Mouse (Mus musculus): ENCODE results near the gene Smad3. TPM values are rescaled to one million over a fixed set of nuclear protein-coding genes. Genes with fewer than 3 reads are reported as not detected.
A peak's percentile ranks its signal among the peaks of the same experiment; 100 is the strongest.

Gene Smad3
- total RNA-seq, 2 experiments from 2014 or later, result 13.2 to 14.8 TPM

DNA sequence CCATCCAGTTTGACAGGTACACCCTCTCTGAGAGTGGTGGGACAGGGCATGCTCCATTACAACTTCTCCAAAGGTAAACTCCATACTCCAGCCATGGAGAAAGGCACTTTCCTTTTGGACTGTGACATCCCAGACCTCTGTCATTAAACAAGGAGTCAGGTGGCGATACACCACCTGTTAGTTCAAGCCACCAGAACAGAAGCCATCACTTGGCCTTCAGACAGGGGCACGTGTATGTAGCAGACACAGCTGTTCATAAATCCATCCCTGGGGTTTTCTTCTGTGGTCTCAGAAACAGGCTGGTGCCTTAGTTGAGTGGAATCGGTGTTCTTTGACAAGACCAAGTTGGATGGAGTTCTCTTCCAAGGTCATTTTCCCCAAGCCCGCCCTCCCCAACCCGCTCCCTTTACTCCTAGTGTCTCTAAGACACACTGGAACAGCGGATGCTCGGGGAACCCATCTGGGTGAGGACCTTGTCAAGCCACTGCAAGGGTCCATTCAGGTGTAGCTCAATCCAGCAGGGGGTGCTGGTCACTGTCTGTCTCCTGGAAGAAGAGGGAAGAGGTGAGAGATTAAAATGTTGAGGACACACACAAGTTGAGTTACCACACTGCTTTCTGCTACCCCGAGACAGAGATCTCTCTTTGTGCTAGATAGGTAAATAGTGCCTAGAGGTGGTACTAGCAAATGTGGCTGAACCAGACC, 107.8 kb downstream of the Smad3 start:
- DNase-seq, result peak in 1 of 2 experiments; percentile 59
- intact Hi-C loops (cut with DNase I), result loop anchor here (1.0 to 2.0 kb wide), 2 partner anchors 57 to 194 kb away; no protein-coding TSS in a partner anchor

DNA sequence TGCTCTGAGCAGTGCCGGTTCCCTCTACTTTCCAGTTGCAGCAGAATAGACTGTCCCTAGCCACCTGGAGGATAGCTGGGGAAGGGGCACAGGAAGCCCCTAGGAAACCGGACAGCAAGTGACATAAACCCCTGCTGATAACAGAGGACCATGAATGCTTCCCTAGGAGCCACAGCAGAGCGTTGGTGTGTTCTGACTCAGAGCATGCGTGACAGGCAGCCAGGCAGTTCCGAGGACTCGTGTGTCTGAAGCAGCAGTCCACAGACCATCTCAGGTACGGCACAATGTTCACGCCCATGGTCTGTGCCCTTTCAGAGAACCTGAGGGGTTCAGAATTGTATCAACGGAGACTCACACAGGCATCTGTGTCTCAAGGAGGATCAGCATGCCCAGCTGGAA, 109.3 kb downstream of the Smad3 start:
- no peak for DNase-seq
- intact Hi-C loops (cut with DNase I), result no loop called here

DNA sequence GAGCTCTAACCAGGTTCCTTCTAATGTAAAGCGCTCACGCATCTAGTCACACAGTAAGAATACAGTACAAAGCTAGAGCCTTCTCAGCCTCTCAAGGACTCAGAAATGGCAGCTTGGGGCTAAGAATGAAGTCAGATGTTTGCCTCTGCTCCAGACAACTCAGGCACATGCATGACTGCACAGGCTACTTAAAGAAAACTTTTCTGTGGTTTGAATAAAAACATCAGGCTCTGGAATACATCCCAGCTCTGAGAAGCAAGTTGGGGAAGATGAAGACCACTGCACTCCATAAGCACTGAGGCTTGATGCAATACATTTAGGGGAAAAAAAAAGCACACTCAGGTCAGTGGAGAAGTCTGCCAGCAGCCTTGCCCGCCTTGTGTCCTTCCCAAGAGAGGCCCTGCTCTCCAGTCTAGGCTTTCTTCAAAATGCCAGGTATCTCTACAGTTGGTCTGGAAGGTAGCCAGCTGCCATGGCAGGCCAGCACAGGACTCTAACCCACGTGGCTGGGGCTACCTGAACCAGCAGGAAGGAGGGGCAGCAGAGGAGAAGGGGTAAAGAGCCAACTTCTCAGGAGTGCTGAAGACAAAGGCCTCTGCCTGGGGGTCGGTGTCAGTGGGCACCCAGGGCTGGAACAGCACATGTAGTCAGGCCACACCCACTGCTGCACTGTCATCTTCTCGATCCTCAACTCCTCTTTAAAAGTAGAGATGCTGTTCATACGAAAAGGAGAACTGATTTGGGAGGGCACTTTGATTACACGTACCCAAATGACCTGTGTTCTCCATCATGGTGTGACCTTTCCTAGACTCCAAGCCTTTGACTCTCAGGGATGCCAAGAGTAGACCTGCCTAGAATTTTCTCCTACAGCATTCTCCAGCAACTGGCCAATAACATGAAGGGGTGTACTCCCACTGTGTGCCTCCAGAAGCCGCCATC, 109.9 kb downstream of the Smad3 start:
- DNase-seq, result no peak
- intact Hi-C loops (cut with DNase I), result no loop called here

DNA sequence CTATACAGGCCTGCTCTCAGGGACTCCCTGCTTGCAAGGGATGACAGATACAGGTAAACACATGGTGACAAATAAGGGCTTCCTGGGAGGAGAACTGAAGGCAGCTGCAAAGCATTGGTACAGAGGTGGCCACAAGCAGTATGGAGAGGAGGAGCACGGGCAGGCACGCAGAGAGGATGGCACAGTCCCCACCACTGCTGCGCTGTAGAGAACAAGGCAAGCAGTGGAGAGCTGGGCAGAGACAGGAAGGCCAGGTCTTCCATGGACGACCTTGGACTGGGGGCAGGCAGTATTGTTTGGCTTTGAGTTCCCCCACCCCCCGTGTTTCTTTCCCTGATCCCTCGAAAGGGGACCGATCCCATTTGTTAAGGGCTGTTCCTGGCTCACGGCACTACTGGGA, 112.7 kb downstream of the Smad3 start:
- DNase-seq, result no peak
- intact Hi-C loops (cut with DNase I), result no loop called here

DNA sequence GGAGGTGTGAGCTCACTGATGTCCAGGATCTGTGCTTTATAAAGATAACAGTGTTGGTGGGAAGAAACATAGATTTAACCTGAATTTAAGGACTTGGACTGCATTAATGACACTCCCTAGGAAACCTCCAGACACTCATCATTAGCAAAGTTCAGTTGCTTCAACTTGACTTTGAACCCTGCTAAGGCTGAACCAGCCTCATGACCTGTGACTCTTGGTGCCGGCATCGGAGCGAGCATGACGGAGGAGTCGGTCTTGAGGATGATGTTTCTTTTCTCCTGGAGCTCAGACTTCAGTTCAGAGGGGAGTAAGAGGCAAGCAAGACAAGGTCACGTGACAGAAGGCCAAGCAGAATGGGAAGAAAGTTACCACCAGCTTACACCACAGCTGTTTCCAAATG, 113.8 kb downstream of the Smad3 start:
- DNase-seq, result no peak
- intact Hi-C loops (cut with DNase I), result no loop called here

DNA sequence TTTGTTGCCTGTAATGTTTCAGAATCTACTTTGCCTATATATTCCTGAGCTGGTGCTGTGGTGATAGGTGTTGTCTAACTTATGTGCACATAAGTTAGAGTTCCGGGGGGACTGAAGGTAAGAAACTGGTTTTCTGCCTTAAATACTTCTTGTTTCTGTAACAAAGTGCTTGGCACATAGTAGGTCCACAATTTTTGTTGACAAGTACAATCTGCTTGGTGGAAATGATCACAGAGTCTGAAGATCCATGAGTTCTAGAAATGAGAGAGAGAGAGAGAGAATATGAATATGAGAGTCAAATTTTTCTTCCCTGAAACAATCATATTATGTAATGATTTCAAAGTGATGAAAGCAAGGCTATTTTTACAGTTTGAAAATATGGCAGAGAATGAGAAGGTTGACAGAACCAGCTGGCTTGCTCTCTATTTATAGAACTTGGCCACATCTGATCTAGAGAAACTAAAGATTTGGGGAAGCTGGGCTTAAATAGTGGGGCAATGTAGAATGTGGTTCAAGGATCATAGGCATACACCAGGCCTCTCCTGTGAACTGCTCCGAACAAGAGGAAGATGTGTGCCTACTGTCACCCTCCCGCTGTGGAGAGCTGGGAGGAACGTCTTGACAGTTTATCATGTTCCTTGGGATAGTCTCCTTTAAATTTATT, 115.7 kb downstream of the Smad3 start:
- intact Hi-C loops (cut with DNase I), result no loop called here
- no peak for DNase-seq

DNA sequence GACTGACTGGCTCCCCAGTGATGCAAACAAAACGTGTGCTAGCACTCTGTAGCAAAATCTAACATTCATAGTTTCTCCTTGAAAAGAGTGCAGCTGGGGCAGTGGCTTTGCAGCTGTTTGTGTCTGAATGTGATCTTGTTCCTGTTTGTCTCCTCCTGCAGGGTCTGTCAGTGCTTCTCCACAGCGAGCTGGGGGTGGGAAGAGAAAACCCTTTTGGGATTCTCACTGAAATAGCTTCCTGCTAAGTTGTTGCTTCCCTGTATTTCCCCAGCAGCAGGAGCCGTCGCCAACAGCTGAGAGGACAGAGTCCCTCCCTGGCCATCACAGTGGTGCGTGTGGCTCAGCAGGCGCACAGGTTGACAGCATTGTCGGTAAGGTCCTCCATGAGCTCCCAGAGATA, 121.7 kb downstream of the Smad3 start:
- intact Hi-C loops (cut with DNase I), result no loop called here
- DNase-seq, result no peak

DNA sequence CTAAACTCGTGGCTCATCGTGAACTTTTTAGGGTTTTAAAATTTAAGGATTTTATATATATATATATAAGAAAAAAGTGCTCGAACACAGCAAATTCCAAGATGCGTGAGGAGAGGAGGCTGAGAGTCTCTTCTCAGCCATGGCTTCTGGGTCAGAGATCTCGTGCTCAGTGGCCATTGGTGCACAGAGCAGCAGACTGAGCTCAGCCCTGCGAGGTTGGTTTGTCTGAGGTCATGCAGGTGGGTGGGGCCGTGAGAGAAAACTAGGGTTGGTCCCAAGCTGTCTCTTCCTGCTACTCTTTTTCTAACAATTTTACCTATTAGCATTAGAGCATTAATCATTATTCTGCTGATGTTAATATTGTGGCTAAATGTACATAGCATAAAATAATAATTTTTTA, 124.5 kb downstream of the Smad3 start:
- no peak for DNase-seq
- intact Hi-C loops (cut with DNase I), result loop anchor here (5.0 kb wide), 1 partner anchor 209 kb away; no protein-coding TSS in a partner anchor

DNA sequence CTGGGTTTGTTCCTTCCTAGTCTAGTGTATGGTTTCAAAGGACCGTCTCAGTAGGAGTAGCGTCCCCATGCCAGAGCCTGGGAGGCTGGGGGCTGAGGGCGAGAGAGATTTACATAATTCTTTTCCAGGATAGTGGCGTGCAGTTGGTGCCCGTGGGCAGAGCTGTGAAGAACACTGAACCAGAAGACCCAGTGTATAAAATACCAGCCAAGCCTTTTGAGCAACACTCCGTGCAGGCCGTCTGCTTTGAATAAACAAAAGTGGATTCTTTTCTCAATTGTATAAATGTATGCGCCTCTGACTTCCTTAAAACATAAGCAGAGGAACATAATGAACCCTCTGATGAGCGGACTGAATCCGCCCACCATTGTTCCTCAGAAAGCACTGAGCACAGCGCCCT, 124.9 kb downstream of the Smad3 start:
- intact Hi-C loops (cut with DNase I), result loop anchor here (5.0 kb wide), 1 partner anchor 209 kb away; no protein-coding TSS in a partner anchor
- no peak for DNase-seq

DNA sequence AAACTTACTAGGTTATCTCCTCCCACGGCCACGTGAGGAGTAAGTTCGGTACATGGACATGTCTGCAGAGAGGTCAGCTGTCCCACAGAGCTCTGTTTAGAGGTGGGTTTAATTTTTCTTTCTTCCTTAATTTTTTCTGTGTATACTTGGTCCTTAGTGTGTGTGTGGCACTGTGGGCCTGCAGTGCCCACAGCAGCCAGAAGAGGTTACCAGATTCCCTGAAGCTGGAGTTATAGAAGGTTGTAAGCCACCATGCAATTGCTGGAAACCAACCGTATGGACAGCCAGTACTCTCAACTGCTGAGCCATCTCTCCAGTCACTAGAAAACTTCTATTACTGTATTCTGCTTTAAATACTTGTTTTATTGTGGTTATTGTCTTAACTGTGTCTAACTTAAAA, 125.7 kb downstream of the Smad3 start:
- intact Hi-C loops (cut with DNase I), result loop anchor here (5.0 kb wide), 1 partner anchor 210 kb away; no protein-coding TSS in a partner anchor
- DNase-seq, result no peak

DNA sequence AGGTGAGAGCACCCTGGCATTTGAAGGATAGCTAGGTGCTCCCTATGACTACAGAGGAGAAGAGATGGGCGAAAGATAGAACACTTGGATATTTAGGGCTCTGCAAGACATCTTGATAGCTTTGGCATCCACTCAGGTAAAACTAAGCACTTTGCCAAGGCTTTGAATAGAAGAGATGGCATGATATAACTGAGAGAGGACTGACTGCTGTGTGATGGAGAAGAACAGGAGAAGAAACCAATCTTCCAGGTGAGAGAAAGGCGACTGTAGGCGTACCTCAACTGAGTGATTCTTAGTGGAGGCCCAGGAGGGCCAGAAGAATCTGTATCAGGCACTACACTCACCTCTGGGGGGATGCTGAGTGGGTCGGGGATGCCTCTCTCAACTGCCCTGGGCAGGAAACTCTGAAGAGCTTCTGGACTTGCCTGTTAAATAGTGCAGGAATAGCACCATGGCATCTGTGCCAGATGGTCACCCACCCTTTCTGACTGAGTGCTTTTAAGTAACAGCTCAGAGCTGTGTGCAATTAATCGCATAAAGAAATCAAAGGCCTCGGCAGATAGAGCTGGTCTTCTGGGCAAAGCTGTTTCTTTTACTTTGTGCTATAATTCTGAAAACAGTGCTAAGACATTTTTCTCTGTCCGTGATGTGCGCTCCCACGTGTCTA, 132.6 kb downstream of the Smad3 start:
- DNase-seq, result no peak
- intact Hi-C loops (cut with DNase I), result no loop called here

DNA sequence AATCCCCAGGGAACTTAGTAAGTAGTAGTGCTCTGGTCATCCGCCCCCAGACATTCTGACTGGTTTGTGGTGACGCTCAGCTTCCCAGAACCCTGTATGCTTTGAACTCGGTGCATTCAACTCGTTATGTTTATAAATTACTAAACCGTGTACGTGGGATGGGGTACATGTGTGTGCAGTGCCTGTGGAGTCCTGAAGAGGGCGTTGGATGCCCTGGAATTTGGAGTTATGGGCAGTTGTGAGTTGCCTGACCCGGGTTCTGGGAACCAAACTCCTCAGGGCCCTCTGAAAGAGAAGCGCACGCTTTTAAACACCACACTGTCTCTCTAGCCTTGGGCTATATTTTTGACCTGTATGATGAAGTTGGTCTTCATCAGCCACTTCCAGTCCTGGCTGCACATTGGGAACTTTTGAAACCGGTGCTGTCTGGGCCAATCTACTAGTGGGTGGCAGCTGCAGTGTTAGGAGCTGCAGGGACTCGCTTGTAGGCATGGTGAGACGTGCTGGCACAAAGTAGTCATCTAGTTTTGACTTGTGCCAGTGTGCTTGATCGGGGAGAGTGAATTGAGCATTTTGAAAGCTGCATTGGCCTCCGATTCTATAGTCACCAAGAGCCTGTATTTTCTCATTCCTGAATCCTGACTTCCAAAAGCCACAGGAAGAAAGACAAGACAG, 133.8 kb downstream of the Smad3 start:
- intact Hi-C loops (cut with DNase I), result no loop called here
- no peak for DNase-seq

DNA sequence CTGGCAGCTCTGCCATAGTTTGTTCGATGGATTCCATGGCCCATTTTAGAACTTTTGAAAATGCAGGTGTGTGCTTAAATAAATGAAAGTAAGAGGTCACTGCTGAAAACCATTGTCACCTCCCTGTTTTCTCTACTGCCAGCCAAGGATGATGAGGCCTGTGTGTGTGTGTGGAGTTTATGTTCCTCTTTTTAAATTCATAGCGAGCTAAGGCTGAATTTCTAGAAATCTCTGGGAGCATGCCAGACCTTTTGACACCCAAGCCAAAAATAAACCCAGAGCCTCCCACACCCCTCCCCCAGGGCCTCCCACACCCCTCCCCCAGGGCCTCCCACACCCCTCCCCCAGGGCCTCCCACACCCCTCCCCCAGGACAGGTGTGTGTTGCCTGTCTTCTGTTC, 139.8 kb downstream of the Smad3 start:
- DNase-seq, result no peak
- intact Hi-C loops (cut with DNase I), result no loop called here

DNA sequence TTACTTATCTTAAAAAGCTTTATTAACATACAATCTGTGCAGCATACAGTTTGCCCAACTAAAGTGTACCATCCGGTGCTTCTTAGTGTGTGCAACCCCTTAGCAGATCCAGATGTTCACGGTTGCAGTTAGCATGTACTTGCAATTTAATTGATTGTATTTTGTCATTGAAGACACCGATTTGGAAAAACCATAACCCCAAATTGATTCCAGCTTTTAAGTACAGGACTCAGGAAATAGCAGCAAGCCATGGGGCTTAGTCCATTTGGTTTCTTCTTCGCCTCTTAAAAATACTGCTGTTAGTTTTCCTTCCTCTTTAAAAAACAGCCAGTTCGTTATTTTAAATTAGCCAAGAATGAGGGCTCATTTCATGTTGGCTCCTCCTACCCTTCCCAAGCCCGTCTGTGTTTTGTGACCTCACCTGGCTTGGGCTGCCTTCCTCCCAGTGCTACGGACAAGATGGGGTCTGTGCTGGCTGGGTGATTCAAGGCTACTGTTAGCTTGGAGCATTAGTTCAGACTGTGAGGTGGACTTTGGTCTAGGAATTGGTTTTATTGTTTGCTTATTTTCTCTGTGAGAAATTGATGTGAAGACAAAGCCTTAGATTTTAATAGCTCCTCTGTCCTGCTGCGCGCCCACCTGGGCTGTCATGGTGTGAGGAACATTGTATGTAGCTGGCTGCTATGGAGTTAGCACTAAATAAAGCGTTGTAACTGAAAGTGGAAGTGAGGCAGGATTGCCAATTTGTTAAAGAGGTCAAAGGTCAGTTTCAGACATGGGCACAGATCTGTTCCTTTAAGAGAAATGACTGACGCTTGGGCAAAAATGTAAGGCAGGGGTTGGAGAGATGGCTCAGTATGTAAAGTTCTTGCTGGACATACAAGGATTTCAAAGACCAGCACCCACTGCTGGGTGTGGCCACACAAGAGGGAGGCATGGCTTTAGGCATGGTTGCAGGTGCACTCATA, 143.5 kb downstream of the Smad3 start:
- no peak for DNase-seq
- intact Hi-C loops (cut with DNase I), result loop anchor here (5.0 kb wide), 1 partner anchor 477 kb away; no protein-coding TSS in a partner anchor

DNA sequence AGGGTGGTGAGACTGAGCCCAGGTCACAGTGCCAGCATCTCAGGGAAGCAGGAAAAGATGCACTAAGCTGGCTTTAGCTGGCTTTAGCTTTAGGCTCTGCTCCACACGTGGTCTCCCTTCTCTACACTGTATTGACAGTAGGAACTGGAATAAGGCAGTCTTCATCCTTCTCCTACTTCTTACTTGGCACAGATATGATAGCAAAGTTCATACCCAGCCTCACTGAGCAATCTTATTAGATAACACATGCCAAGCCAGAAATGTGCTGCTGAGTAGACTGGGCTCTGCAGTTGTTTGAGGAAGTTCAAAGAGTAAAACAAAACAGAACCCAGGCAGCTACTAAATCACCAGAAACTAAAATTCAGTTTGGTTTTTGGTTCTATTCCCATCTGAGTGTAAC, 144.2 kb downstream of the Smad3 start:
- DNase-seq, result no peak
- intact Hi-C loops (cut with DNase I), result loop anchor here (5.0 kb wide), 1 partner anchor 476 kb away; no protein-coding TSS in a partner anchor

DNA sequence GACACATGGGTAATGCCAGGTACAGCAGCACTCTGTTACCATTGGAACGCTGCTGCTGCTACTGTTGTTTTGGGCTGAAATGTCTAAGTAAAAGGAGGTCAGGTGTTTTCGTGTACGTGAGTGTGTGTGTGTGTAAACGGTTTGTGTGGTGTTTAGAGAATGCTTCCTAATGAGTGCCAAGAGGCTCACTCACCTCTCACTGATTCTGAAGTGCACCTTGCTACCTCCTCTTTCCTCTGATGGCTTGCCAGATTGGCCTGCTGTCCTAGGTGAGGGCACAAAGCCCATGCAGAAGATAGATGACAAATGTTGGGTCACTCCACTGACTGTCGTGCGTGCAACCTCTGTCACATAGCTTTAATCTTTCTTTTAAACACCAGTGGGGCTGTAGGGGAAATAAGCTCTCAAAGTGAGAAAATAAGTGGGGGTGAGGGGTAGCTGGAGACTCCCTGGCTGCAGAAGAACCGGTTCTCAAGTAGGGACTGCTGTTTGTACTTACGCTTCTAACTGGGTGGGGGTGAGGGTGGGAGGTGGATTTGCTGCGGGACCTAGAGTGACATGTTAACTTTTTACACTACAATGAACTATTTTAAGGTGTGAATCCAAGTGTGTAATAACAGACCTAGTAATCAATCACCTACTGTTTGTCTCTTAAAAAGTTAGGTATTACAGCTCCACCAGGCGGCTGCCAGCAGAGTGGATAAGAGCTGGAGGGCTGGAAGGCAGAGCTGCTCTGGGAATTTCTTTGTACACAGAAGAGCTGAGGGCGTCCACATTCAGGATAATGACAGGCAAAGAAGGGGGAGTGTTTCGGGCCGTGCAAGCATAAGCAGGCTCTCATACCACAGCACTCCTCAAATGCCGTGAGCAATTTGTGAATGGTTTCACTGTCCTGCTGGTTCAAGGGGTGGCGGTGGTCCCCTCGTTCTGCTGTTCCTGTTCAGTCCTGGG, 145.0 kb downstream of the Smad3 start:
- DNase-seq, result peak in 1 of 2 experiments; percentile 21
- intact Hi-C loops (cut with DNase I), result loop anchor here (5.0 kb wide), 1 partner anchor 476 kb away; no protein-coding TSS in a partner anchor

DNA sequence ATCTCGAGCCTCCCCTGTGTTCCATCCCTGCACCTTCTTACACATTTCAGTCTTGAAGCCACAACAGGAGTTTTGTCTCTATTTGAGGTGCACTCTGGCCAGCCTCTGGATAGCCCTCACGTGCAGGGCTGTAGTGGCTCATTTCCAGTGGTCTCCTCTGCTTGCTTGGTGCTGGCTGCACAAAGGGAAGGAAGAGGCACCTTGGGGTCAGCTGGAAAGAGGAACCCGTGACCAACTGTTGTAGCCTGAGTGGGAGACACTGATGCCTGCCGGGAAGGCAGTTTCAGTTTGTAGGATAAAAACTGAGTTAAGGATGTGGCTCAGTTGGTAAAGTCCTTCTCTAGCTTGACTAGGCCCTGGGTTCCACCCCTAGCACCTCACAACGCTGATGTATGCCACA, 145.8 kb downstream of the Smad3 start:
- no peak for DNase-seq
- intact Hi-C loops (cut with DNase I), result loop anchor here (5.0 kb wide), 1 partner anchor 475 kb away; no protein-coding TSS in a partner anchor

All from heart, postnatal 14 days (tissue).